Mouse (Mus musculus): ENCODE data around the gene Flt3l.
"Not testable (repeated sequence)": the region's sequence is repeated elsewhere in the genome, so short reads cannot be mapped to it uniquely, and the experiment has no call there.

Flt3l gene

DNA sequence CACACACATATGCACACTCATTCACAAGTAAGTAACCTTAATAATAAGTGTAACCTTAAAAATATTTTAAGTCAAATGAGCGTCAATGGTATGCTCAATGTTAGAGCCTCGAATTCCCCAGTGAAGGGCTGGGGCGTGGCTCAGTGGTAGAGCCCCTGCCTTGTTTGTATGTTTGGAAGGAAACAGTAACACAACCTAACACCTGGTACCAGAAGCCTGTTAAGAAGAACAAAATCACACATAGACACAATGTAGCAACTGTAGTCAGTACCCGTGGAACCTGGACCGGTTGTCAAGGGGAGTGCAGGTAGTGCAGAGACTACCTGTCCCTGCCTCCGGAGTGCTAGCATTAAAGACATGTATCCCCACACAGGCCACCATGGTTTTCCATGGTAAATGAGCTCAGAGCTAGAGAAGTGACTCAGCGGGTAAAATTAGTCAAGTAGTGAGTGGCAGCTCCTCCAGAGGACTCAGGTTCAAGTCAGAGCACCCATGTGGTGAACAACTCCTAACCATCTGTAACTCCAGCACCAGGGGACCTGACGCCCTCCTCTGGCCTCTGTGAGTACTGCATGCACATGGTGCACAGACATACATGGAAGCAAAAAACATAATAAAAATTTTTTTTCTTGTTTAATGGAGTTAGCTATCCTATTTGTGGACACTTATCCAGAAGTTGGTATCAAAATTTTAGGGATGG, 37.5 kb downstream of the Flt3l start:
- no peak for DNase-seq (ENCODE audit: low read depth, low spot score)

DNA sequence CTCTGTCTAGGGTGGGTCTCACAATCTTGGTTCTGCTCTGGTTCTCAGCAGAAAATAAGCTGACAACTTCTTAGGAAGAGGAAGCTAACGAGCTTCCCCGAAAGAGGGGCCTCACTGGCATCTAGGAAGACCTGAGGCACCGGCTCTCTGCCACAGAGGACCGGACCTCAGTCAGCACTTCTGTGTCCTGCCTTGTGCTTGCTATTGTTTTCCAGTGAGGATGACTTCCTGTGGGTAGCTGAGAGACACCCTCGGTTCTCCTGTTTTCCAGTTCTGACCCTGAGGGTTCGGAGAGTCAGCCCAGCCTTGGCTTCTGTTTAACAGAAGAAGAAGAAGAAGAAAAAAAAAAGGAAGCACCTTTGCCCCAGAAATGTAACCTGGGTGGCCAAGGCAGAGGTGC, 38.8 kb downstream of the Flt3l start:
- no peak for DNase-seq (ENCODE audit: low read depth, low spot score)

DNA sequence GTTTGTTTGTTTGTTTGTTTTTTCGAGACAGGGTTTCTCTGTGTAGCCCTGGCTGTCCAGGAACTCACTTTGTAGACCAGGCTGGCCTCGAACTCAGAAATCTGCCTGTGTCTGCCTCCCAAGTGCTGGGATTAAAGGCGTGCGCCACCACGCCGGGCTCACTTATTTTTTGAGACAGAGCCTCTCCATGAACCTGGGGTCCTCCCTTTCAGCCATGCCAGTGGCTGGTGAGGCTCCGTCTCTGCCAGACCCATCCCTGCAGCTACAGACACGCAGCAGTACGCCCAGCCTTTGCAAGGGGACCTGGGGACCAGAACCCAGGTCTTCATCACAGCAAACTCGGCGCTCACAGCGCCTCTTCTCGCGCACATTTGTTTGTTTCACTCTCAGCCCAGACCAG, 40.3 kb downstream of the Flt3l start:
- not testable (repeated sequence) for DNase-seq (ENCODE audit: low read depth, low spot score)

DNA sequence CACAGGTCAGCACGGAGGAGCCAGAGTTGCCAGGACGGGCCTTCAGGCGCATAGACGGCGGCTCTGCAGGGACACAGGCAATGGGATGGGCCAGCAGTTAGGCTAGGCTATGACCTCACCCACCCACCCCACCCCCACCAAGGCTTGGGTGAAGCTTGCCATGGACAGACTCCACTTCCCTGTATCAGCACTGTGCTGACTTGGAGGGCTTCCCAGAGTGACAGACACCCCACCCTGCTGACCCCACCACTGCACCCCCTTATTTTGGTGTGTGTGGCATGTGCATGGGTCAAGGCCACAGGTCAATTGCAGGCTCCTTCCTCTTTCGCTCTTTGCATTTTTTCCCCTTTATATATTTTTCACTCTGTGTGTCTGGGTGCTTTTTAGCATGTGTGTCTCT, 40.9 kb downstream of the Flt3l start:
- DNase-seq (ENCODE audit: low read depth, low spot score), result no peak

DNA sequence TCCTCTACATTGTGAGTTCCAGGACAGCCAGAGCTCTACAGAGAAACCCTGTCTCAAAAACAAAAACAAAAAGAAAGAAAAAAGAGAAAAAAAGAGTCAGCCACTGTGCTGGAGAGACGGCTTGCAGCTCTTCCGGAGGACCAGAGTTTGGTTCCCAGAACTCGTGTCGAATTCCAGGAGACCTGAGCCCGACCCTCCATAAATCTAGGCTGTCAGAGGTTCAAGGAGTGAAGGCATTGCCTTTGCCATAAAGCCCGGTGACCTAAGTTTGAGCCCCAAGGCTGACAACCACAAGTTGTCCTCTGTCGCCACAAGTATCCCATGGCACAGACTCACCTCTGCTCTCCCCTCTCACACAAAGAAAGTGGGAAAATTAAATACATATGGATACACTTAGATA, 42.1 kb downstream of the Flt3l start:
- DNase-seq (ENCODE audit: low read depth, low spot score), result no peak

DNA sequence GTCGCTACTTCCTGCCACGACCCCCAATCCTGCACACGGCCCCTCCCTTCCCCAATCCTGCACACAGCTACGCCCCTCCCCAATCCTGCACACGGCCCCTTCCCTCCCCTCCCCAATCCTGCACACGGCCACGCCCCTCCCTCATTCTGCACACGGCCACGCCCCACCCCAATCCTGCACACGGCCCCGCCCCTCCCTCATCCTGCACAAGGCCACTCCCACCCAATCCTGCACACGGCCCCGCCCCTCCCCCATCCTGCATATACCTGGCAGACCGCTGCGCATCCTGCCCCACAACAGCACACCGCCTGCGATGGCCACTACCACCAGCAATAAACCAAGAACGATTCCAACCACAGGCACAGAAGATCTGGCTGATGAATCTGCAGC, 42.7 kb downstream of the Flt3l start:
- DNase-seq (ENCODE audit: low read depth, low spot score), result no peak

DNA sequence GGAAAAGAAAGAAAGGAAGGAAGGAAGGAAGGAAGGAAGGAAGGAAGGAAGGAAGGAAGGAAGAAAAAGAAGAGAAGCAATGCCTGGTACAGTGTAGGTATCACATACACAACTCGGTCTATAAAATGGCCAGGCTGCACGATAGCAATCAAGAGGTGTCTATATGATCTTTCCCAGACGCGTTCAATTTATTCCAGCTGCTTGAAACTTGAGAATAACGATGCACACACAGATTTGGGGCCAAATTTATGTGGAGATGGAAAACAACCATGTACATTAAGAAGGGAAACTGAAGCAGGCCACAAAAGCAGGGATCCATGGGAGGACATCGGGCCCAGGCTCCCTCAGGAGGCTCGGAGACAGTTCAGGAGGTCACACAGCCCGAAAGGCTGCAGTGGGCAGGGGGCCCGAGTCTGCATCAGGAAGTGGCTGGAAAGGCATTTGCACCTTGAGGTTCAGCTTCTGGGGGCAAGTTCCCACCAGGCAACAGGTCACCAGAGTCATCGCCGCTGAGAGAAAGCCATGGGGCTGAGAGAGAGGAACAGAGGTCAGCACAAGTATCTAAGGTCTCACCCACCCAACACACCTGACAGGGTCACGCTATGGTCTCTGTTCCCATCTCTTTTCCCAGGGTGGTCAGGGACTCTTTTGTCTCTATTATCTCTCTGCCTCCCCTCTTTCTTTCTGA, 43.3 kb downstream of the Flt3l start:
- DNase-seq (ENCODE audit: low read depth, low spot score), result no peak

DNA sequence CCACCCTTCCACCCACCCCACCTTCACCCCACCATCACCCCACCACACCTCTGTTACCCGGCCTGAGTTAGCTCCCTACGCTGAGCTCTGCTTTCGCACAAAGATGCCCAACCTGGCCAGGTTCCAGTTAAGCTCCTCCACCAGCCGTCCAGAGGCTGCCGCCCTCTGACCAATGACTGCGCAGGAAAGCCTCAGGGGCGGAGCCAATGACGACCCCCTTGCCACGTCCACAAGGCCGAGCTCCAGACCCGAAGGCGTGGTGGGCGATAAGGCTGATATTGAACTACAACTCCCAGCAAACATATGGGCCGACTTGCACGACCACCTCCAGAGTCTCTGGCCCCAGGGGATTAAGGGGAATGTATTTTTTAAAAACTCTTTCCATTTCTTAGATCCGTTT, 44.2 kb downstream of the Flt3l start, which contains the start of gene Rcn3:
Gene Rcn3, minus strand, starts transcription at position 174 of the 400 bp plus-strand sequence.
- peak; percentile 37 for DNase-seq (ENCODE audit: low read depth, low spot score)

DNA sequence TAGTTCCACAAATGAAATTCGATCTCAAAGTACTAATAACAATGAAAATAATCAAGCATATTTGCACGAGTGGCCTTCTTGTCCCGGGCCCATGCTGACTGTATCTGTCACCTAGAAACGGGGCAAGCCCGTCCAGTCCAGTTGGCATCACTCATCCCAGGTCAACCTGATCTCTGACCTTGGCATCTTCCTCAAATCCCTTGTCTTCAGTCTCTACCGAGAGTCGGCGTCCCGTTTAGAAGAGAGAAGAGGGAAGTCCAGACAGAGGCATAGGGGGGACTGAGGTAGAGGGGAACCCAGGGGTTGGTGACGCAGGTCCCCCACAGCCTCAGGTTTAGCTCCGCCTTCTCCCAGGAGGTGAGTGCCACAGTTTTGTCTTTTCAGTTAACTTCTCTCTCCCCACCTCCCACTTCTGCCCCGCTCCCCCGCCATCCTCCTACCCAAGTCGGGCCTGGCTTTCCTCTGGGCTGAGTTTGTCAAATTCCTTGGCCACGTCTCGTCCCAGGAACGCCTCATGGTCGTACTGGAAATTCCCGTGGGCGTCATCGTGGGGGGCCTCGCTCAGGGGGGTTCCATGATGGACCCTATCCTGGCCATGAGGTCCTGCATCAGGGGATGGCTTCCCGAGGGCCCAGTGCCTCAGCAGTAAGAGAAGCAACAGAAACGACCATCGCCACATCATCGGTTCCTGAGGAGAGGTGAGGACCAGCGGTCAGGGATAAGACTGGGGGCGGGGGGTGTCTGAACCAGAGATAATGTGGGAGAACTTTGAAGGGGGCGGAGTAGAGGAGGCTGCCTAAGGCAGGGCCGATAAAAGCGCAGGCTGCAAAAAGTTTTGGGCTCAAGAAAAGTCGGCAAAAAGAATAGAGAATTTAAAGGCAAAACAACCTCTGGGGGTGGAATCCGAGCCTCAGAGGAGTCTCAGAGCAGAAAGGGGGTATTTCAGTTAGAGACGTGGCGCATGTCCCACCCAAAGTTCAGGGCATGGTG, 44.9 kb downstream of the Flt3l start:
- no peak for DNase-seq (ENCODE audit: low read depth, low spot score)

DNA sequence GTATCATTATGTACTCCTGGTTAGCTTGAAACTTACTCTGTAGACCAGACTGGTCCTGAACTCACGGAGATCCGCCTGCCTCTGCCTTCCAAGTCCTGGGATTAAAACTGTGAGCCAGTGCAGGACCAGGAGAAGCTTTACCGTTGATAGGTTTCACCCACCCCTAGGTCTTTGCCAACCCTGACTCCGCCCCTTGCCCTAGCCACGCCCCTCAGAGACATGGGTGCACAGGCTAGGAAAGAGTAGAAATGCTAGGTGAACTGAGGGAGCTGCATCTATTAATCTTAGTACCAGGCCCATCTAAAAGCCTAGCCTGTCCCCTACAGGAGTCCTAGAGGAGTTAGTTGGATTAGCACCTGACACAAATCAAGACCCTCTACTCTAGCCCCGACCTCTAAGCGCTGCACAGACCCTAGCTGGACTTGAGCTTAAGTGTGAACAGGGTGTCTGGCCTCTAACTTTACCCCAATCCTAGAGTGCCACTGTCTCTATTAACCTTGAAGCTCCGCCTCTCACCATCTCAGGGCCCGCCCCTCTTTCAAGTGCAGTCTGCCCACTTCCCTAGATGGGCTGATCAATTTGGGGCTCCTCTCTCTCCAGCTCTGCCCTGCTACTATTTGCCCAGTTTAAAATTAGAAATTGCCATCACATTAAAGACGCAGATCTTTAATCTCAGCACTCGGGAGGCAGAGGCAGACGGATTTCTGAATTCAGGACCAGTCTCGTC, 45.8 kb downstream of the Flt3l start:
- DNase-seq (ENCODE audit: low read depth, low spot score), result no peak

DNA sequence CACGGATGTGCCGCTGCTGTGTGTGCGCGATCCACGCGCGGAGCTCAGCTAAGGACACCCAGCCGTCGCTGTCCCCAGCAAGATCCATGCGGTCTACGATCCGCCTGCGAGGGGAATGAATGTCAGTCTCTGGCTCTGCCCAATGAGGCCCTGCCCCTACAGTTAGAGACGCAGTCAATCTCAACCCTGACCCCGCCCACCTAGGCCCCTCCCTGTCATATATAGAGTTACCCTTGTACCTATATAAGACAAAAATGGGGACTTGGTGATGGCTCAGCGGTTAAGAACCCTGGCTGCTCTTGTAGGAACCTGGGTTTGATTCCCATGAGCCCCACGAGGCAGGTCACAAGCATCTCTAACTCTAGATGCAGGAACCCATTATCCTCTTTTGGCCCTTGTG, 47.6 kb downstream of the Flt3l start:
- no peak for DNase-seq (ENCODE audit: low read depth, low spot score)

DNA sequence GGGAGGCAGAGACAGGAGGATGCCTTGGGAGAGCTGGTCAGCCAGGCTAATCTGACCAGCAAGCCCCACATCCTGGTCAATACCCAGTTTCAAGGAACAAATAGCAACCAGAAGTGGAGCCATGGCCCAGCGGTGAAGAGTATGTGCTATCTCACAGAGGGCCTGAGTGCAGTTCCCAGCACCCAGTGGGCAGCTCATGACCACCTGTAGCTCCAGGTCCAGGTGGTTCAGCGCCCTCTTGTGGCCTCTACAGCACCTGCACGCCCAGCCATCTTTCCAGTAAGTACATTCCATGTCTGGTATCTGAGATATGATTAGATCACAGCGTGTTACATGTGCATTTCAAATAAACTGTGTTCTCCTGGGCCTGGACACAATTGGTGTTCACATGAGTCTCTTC, 50.1 kb downstream of the Flt3l start:
- DNase-seq (ENCODE audit: low read depth, low spot score), result no peak

DNA sequence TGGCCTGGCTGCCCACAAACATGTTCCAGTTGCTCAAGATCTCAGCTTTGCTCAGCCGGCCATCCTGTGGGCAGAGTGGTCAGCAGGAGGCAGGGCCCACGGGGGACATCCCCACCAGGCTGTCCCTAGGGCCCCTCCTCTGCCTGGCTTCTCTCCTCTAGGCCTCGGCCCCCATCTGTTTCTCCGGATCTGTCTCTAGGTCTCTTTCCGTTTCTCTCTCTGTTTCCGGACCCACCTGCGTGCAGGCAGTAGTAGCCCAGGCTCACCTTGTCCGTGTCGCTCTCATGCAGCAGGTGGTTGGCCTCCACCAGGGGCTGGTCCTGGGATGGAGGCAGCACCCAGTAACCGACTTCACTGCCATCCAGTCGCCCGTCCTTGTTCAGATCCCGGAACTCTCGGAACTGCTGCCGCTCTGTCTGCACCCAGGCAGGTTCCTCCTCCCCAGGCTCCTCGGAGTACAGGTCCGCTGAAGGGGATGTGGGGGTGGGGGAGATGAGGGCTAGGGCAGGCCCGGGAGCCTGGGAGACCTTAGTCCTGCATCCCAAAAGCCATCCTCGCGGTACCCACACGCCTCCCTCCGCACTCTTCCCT, 52.8 kb downstream of the Flt3l start:
- DNase-seq (ENCODE audit: low read depth, low spot score), result no peak

DNA sequence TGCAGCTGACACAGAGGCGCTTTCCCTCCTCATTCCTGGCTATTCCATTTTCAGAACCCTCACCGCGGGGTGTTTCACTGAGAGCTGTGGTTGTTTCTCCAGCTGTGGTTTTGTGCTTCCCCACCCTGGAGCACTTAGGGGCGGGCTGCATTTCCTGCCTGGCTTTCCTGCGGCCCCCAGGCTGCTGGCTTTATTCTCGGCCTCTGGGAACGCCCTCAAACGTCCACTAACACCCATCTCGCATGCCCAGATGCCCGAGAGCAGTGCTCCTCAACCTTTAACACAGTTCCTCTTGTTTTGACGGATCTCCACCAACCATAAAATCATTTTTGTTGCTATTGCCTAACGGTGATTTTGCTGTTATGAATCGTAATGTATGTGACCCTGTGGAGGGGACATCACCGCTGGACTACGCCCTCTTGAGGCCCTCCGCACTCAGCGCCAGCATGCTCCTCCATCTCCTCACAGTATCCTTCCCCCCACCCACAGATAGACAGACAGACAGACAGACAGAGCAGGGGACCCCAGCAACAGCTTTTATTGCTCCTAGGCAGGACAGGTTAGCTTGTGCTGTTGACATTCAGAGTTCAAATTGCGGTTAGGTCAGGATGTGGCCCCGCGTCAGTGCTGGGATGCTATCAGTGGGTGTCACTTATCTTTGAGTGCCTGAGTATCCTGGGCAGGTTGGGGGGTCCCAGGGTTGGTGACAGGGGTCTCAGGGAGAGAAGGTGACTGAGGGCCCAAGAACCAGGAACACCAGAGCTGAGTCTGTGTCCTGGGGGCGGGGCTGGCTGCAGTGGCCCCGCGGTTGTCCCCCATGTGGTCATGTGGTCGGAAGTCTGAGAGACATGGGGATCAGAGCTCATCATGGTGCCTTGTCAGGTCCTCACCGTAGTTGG, 53.6 kb downstream of the Flt3l start:
- peak; percentile 24 for DNase-seq (ENCODE audit: low read depth, low spot score)

DNA sequence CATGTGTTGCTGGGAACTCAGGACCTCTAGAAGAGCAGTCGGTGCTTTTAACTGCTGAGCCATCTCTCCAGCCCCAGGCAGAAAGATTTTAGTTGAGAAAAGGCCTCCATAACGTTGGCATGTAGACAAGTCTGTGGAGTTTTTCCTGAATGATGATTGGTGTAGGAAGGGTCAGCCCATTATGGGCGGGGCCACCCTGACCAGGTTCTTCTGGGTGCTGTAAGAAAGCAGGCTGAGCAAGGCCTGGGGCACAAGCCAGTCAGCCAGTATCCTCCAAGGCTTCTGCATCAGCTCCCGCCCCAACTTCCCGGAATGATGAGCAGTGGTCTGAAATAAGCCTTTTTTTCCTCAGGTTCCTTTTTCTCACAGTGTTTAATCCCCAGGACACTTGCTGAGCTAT, 55.2 kb downstream of the Flt3l start:
- DNase-seq (ENCODE audit: low read depth, low spot score), result no peak

DNA sequence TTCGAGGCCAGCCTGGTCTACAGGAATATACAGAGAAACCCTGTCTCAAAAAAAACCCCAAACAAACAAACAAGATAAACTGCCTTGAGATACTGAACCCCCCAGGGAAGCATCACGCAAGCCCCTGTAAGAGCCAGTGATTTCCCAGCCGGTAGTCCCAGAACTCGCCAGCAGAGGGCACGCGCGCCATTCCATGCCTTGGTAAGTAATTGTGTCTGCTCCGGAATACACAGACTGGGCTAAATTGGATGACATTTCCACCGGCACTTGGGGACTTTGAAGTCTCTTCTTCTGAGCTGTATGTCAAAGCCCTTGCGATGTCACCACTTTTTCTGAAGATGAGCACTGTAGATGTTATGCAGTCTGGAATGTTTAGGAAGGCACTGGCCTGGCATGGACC, 56.4 kb downstream of the Flt3l start:
- DNase-seq (ENCODE audit: low read depth, low spot score), result peak; percentile 92
